Mouse (Mus musculus) erythroblast, adult 5-6 weeks (primary cell): ENCODE measurements around the gene Wfdc9. TPM values are rescaled to one million over a fixed set of nuclear protein-coding genes. Genes with fewer than 3 reads are reported as not detected.
"Not testable (repeated sequence)": the region's sequence is repeated elsewhere in the genome, so short reads cannot be mapped to it uniquely, and the experiment has no call there.

Experiments
- ATAC-seq: replicated peaks from 2 replicates; pipeline ENCODE4 v1.8.0; 2016; ENCODE audit warnings: moderate number of reproducible peaks, mild to moderate bottlenecking, moderate TSS enrichment, inconsistent platforms; ENCODE audit not compliant: poor library complexity, low FRiP score, severe bottlenecking
- total RNA-seq, 2 experiments: library from RNA; stranded (forward) in 1 of 2; stranded (reverse) in 1 of 2; fragments of 150-400 nt in 1 of 2; fragments of 200-764, 138-1000 nt in 1 of 2; gene quantifications; 2 replicates each; pipeline versions ENCODE4 v1.2.3 to v1.2.4; 2015 to 2017; ENCODE audit warnings: low replicate concordance in 2 of 2

Wfdc9 gene
- total RNA-seq, 2 experiments from 2014 or later, result not detected

DNA sequence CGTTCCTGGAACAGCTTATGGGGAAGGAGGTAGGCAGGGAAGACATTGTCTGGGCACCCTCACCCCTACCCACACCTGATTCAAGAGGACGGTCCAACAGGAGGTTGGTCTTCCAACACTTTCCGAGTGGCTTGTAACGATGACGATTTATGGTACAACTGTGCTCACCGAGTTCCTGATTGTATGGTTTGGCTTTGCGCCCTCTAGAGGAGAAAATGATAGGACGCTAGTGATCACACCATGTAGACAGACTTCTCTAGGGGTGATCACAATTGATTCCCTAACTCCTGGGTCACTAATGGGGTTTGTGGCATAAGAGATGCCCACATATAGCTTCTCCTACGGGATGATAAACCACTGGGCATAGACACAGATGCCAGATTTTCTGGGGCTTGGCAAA is 21.1 kb downstream of the Wfdc9 start:
- ATAC-seq, result 0 out of 2 replicates have a peak, but pooled peaks have one; percentile 52

DNA sequence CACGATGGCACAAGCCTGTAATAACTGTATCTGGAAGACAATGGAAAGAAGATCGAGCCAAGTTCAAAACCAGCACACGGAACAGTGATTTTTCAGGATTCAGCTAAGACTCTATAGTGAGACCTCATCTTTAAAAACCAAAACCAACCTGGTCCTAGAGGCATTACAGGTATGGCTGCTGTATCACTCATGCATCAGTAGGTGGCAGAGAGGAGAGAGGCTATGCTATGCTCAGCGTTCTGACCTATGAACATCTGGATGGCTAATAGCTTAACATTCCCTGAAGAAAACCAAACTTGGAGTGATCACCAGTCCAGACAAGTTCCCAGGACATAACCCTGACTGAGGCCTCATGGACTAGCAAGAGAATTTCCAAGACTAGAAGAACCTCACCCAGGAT is 34.6 kb downstream of the Wfdc9 start:
- ATAC-seq, result no peak

DNA sequence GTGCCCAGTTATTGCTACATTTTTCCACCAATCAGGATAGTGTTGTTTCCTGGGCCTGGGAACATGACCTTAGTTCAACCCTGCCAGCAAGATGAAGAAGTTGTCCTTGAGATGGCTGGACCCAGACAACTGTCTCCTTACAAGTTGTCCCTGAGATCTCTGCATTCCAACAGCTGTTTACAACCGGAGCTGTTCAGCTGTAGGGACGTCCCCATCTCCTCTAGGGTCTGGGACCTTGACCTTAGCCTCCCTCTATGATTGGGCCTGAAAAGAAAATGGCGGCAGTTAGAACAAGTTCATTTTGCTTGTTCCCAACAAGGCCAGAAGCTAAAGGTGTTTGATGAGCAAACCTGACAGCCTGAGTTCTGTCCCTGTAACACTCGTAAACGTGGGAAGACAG is 37.3 kb downstream of the Wfdc9 start:
- no peak for ATAC-seq

DNA sequence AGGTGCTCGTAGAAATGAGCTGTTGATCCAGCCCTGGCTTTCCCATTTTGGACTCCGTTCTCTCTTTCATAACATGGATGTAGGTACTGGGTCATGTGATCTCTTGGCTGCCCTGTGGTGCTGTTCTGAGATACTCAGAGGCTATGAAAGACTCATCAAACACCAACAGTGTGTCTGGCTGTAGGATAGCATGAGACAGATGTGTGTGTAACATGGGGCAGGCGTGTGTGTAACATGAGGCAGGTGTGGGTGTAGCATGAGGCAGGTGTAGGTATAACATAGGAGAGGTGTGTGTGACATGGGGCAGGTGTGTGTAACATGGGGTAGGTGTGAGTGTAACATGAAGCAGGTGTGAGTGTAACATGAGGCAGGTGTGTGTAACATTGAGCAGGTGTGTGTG is 41.0 kb downstream of the Wfdc9 start:
- no peak for ATAC-seq

DNA sequence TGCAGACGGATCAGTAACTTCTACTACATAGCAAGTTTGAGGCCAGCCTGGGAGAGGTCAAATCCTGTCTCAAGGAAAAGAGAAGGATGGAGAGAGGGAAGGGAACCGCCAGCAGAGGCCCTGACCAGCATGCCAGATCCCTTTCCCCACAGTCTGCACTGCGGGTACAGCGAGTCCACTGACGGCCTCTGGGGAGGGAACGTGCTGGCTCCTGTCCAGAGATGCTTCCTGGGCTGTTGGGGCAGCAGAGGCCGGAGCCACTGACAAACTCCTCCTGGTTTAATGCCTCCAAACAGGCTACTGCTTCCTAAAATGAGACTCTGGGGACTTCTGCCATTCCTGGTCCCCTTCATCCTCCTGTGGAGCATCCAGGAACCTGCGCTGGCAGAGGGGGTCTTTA is 42.9 kb downstream of the Wfdc9 start, which contains the start of the genes Wfdc6b and Wfdc8:
Wfdc6b (plus strand) TSS at position 52 of the 400 bp plus-strand sequence.
Wfdc8 (minus strand) TSS at position 156 of the 400 bp plus-strand sequence.
- not testable (repeated sequence) for ATAC-seq

DNA sequence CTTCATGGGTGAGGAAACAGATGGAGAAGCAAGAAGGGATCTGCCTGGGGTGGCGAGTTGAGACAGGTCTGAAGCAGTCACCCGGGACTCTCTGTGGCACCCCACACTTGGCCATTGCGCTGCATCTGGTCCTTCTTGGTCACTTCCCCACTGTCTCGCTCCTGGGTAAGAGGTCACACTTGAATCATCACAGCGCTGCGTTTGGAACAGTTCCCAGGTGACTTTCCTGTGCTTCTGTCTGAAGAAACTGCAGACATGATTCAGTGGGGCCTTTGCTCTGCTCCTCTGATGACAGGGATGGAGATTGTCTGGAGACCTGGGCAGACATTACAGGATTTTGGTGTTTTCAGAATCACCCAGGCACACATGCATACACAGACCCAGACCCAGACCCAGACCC is 47.6 kb downstream of the Wfdc9 start:
- no peak for ATAC-seq

DNA sequence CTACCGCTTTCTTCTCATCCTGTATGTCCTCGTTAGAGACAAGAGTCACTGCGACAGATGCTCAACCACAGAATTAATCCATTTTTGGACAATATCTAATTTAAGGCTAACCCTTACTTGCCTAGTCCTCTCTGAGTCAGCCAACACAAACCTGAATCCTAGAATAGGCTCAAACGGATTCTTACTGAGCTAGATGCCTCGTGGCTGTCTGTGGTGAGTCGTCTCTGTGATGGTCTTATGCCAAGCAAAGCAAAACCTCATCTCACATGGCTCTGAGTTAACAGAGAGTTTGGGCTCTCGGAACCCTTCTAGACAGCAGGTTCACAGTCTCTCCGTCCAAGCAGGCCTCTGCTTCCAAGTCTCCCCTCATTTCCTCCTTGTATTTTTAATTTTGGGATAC is 52.0 kb downstream of the Wfdc9 start:
- no peak for ATAC-seq

DNA sequence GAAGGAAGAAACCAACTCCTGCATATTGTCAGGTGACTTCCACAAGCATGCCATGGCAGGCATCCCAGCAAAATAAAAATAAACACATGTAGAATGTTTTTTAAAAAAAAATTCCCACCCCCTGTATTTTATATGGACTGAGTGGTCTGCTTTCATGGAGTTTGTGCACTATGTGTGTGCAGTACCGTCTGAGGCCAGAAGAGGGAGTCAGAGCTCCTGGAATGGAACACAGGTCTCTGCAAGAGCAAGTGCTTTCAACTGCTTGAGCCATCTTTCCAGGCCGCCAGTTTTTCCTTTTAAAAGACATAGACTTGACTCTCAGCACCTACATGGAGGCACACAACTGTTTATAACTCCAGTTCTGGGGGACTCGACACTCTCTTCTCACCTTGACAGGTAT is 52.9 kb downstream of the Wfdc9 start:
- no peak for ATAC-seq

DNA sequence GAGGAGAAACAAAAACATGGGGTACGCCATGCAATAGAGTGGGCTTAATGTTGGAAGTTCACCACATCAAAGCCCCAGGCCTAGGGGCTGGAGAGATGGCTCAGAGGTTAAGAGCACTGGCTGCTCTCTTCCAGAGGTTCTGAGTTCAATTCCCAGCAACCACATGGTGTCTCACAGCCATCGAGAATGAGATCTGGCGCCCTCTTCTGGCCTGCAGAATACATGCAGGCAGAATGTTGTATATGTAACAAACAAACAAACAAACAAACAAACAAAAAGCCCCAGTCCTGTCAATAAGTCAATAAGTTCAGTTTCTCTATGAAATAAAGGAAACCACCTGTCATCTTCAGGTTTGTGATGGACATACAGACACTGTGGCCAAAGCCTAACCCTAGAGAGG is 56.2 kb downstream of the Wfdc9 start:
- no peak for ATAC-seq

Other genes with a start within 250 kb of the Wfdc9 start
Only the 30 nearest of the 31 such genes appear.
- 0.38 and 0.42 TPM in 2 replicates for gene Sdc4, start 212.7 kb downstream of the Wfdc9 start, total RNA-seq (2015; ENCODE audit: low replicate concordance)
- gene Sdc4, start 212.7 kb downstream of the Wfdc9 start, total RNA-seq (2017; ENCODE audit: low replicate concordance), result 0.09 and 0.98 TPM in 2 replicates
- 7.1 and 9.8 TPM in 2 replicates for gene Sys1, start 199.6 kb downstream of the Wfdc9 start, total RNA-seq (2015; ENCODE audit: low replicate concordance)
- gene Sys1, start 199.6 kb downstream of the Wfdc9 start, total RNA-seq (2017; ENCODE audit: low replicate concordance), result 3.7 and 17.0 TPM in 2 replicates
- gene Gm20458, start 195.6 kb downstream of the Wfdc9 start, total RNA-seq (2015; ENCODE audit: low replicate concordance), result not detected in 2 replicates
- gene Gm20458, start 195.6 kb downstream of the Wfdc9 start, total RNA-seq (2017; ENCODE audit: low replicate concordance), result not detected in 2 replicates
- gene Trp53tg5, start 182.9 kb downstream of the Wfdc9 start, total RNA-seq (2015; ENCODE audit: low replicate concordance), result not detected in 2 replicates
- gene Trp53tg5, start 182.9 kb downstream of the Wfdc9 start, total RNA-seq (2017; ENCODE audit: low replicate concordance), result not detected in 2 replicates
- 2.1 TPM in 1 of 2 replicates, not detected in the other for gene Dbndd2, start 170.5 kb downstream of the Wfdc9 start, total RNA-seq (2015; ENCODE audit: low replicate concordance)
- 0.84 and 3.9 TPM in 2 replicates for gene Dbndd2, start 170.5 kb downstream of the Wfdc9 start, total RNA-seq (2017; ENCODE audit: low replicate concordance)
- gene Pigt, start 159.1 kb downstream of the Wfdc9 start, total RNA-seq (2015; ENCODE audit: low replicate concordance), result 13.6 and 17.1 TPM in 2 replicates
- 7.0 and 8.6 TPM in 2 replicates for gene Pigt, start 159.1 kb downstream of the Wfdc9 start, total RNA-seq (2017; ENCODE audit: low replicate concordance)
- gene Wfdc2, start 94.2 kb downstream of the Wfdc9 start, total RNA-seq (2015; ENCODE audit: low replicate concordance), result not detected in 2 replicates
- not detected in 2 replicates for gene Wfdc2, start 94.2 kb downstream of the Wfdc9 start, total RNA-seq (2017; ENCODE audit: low replicate concordance)
- not detected in 2 replicates for gene Spint3, start 83.1 kb downstream of the Wfdc9 start, total RNA-seq (2015; ENCODE audit: low replicate concordance)
- gene Spint3, start 83.1 kb downstream of the Wfdc9 start, total RNA-seq (2017; ENCODE audit: low replicate concordance), result not detected in 2 replicates
- gene Wfdc6a, start 71.1 kb downstream of the Wfdc9 start, total RNA-seq (2015; ENCODE audit: low replicate concordance), result not detected in 2 replicates
- gene Wfdc6a, start 71.1 kb downstream of the Wfdc9 start, total RNA-seq (2017; ENCODE audit: low replicate concordance), result not detected in 2 replicates
- gene Eppin, start 63.0 kb downstream of the Wfdc9 start, total RNA-seq (2015; ENCODE audit: low replicate concordance), result not detected in 2 replicates
- not detected in 2 replicates for gene Eppin, start 63.0 kb downstream of the Wfdc9 start, total RNA-seq (2017; ENCODE audit: low replicate concordance)
- not detected in 2 replicates for gene Wfdc6b, start 43.1 kb downstream of the Wfdc9 start, total RNA-seq (2015; ENCODE audit: low replicate concordance)
- not detected in 2 replicates for gene Wfdc6b, start 43.1 kb downstream of the Wfdc9 start, total RNA-seq (2017; ENCODE audit: low replicate concordance)
- not detected in 2 replicates for gene Wfdc8, start 43.0 kb downstream of the Wfdc9 start, total RNA-seq (2015; ENCODE audit: low replicate concordance)
- gene Wfdc8, start 43.0 kb downstream of the Wfdc9 start, total RNA-seq (2017; ENCODE audit: low replicate concordance), result not detected in 2 replicates
- gene Wfdc16, start 17.8 kb downstream of the Wfdc9 start, total RNA-seq (2015; ENCODE audit: low replicate concordance), result not detected in 2 replicates
- not detected in 2 replicates for gene Wfdc16, start 17.8 kb downstream of the Wfdc9 start, total RNA-seq (2017; ENCODE audit: low replicate concordance)
- gene Wfdc10, start 537 bp downstream of the Wfdc9 start, total RNA-seq (2015; ENCODE audit: low replicate concordance), result not detected in 2 replicates
- not detected in 2 replicates for gene Wfdc10, start 537 bp downstream of the Wfdc9 start, total RNA-seq (2017; ENCODE audit: low replicate concordance)
- not detected in 2 replicates for gene Wfdc11, start 17.5 kb upstream of the Wfdc9 start, total RNA-seq (2015; ENCODE audit: low replicate concordance)
- 0.77 TPM in 1 of 2 replicates, not detected in the other for gene Wfdc11, start 17.5 kb upstream of the Wfdc9 start, total RNA-seq (2017; ENCODE audit: low replicate concordance)
- gene Wfdc13, start 28.5 kb upstream of the Wfdc9 start, total RNA-seq (2015; ENCODE audit: low replicate concordance), result not detected in 2 replicates
- not detected in 2 replicates for gene Wfdc13, start 28.5 kb upstream of the Wfdc9 start, total RNA-seq (2017; ENCODE audit: low replicate concordance)
- not detected in 2 replicates for gene Spint4, start 41.9 kb upstream of the Wfdc9 start, total RNA-seq (2015; ENCODE audit: low replicate concordance)
- gene Spint4, start 41.9 kb upstream of the Wfdc9 start, total RNA-seq (2017; ENCODE audit: low replicate concordance), result not detected in 2 replicates
- not detected in 2 replicates for gene Spint5, start 58.7 kb upstream of the Wfdc9 start, total RNA-seq (2015; ENCODE audit: low replicate concordance)
- gene Spint5, start 58.7 kb upstream of the Wfdc9 start, total RNA-seq (2017; ENCODE audit: low replicate concordance), result not detected in 2 replicates
- gene Wfdc3, start 89.3 kb upstream of the Wfdc9 start, total RNA-seq (2015; ENCODE audit: low replicate concordance), result 16.7 and 19.9 TPM in 2 replicates
- 10.0 and 12.8 TPM in 2 replicates for gene Wfdc3, start 89.3 kb upstream of the Wfdc9 start, total RNA-seq (2017; ENCODE audit: low replicate concordance)
- gene Dnttip1, start 89.4 kb upstream of the Wfdc9 start, total RNA-seq (2015; ENCODE audit: low replicate concordance), result 79.2 and 130 TPM in 2 replicates
- 137 and 237 TPM in 2 replicates for gene Dnttip1, start 89.4 kb upstream of the Wfdc9 start, total RNA-seq (2017; ENCODE audit: low replicate concordance)
- gene Ube2c, start 113.3 kb upstream of the Wfdc9 start, total RNA-seq (2015; ENCODE audit: low replicate concordance), result 268 and 318 TPM in 2 replicates
- 123 and 215 TPM in 2 replicates for gene Ube2c, start 113.3 kb upstream of the Wfdc9 start, total RNA-seq (2017; ENCODE audit: low replicate concordance)
- gene Tnnc2, start 123.4 kb upstream of the Wfdc9 start, total RNA-seq (2015; ENCODE audit: low replicate concordance), result not detected in 2 replicates
- not detected in 2 replicates for gene Tnnc2, start 123.4 kb upstream of the Wfdc9 start, total RNA-seq (2017; ENCODE audit: low replicate concordance)
- 2.1 and 2.9 TPM in 2 replicates for gene Snx21, start 129.2 kb upstream of the Wfdc9 start, total RNA-seq (2015; ENCODE audit: low replicate concordance)
- gene Snx21, start 129.2 kb upstream of the Wfdc9 start, total RNA-seq (2017; ENCODE audit: low replicate concordance), result 0.43 and 0.98 TPM in 2 replicates
- gene Acot8, start 148.3 kb upstream of the Wfdc9 start, total RNA-seq (2015; ENCODE audit: low replicate concordance), result 9.6 and 10.0 TPM in 2 replicates
- 15.8 and 20.8 TPM in 2 replicates for gene Acot8, start 148.3 kb upstream of the Wfdc9 start, total RNA-seq (2017; ENCODE audit: low replicate concordance)
- 0.58 and 1.9 TPM in 2 replicates for gene Zswim3, start 148.5 kb upstream of the Wfdc9 start, total RNA-seq (2015; ENCODE audit: low replicate concordance)
- 2.0 and 4.5 TPM in 2 replicates for gene Zswim3, start 148.5 kb upstream of the Wfdc9 start, total RNA-seq (2017; ENCODE audit: low replicate concordance)
- gene Zswim1, start 166.1 kb upstream of the Wfdc9 start, total RNA-seq (2015; ENCODE audit: low replicate concordance), result 1.5 and 2.1 TPM in 2 replicates
- gene Zswim1, start 166.1 kb upstream of the Wfdc9 start, total RNA-seq (2017; ENCODE audit: low replicate concordance), result 0.60 and 1.1 TPM in 2 replicates
- not detected in 2 replicates for gene Spata25, start 172.0 kb upstream of the Wfdc9 start, total RNA-seq (2015; ENCODE audit: low replicate concordance)
- not detected in 2 replicates for gene Spata25, start 172.0 kb upstream of the Wfdc9 start, total RNA-seq (2017; ENCODE audit: low replicate concordance)
- 26.8 and 36.1 TPM in 2 replicates for gene Ctsa, start 176.3 kb upstream of the Wfdc9 start, total RNA-seq (2015; ENCODE audit: low replicate concordance)
- 33.5 and 39.9 TPM in 2 replicates for gene Ctsa, start 176.3 kb upstream of the Wfdc9 start, total RNA-seq (2017; ENCODE audit: low replicate concordance)
- gene Neurl2, start 176.9 kb upstream of the Wfdc9 start, total RNA-seq (2015; ENCODE audit: low replicate concordance), result not detected in 2 replicates
- 1.4 TPM in 1 of 2 replicates, not detected in the other for gene Neurl2, start 176.9 kb upstream of the Wfdc9 start, total RNA-seq (2017; ENCODE audit: low replicate concordance)
- 0.58 and 0.84 TPM in 2 replicates for gene Pltp, start 201.1 kb upstream of the Wfdc9 start, total RNA-seq (2015; ENCODE audit: low replicate concordance)
- 1.8 and 3.3 TPM in 2 replicates for gene Pltp, start 201.1 kb upstream of the Wfdc9 start, total RNA-seq (2017; ENCODE audit: low replicate concordance)